Mouse (Mus musculus) thymus, postnatal 0 days (tissue): ENCODE measurements around the gene Mettl1. TPM values are rescaled to one million over a fixed set of nuclear protein-coding genes. Genes with fewer than 3 reads are reported as not detected.
A peak's percentile ranks its signal among the peaks of the same experiment; 100 is the strongest.

ENCODE experiments used
- DNase-seq: peaks from one replicate; pipeline ENCODE4 v3.0.0-alpha.2; 2015; ENCODE audit warnings: low spot score
- polyA plus RNA-seq: library from polyadenylated mRNA; unstranded; fragments of >200 nt; fragmentation: Nextera tagmentation; extraction: Ambion mirVana; gene quantifications from 2 replicates; pipeline ENCODE4 v1.2.1, GENCODE M21; 2015

The Mettl1 gene
- 24.7 and 25.5 TPM in 2 replicates for polyA plus RNA-seq

DNA sequence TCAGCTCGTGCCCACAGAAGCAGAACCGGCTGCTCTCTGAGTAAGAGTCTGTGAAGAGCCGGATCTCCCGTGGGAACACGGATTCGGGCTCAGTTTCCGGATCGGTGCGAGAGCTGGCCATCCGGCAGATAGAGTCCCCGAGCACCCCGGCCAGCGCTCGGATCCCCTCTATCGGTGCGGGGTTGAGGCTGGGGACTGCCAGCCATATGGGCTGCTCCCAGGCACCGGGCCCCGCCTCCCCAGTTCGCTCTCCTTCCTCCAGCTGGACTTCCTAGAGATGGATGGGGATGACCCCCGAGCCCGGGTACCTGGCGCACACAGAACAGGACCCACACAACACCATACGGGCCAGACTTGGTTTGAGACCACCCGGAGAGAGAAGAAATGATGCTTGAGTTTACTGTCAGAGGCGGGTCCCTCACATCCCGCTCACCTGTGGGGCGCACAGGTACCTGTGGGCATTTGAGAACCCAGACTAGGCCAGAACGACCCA, at the start of gene Mettl1, which contains the start of gene Eef1akmt3:
Gene Mettl1, plus strand, starts transcription at position 141 of the 493 bp plus-strand sequence.
Gene Eef1akmt3, minus strand, starts transcription at position 240 of the 493 bp plus-strand sequence.
- no peak for DNase-seq

GRCm38 (mm10) chr10:126991676-126992075, 49.5 kb upstream of the Mettl1 start:
- DNase-seq: no peak

DNA sequence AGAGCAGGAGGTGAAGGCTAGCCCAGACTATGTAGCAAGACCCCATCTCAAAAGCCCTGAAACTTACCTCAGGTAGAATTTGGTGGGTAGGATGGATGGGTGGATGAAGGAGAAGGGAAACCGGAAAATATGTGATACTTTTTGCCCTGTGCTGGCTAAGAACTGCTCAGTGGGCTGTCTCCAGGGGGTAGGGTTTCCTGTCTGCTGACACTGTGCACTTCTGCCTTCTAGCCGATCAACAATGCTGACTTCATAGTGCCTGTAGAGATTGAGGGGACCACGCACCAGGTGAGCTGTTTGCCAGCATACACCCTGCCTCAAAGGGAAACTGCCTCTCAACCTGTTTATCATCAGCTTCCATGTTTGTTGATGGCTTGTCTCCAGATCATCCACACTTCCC, 47.6 kb upstream of the Mettl1 start:
- DNase-seq: no peak

- no peak for DNase-seq
Observed at GRCm38 (mm10) chr10:126997340-126998113, 43.7 kb upstream of the Mettl1 start.

- DNase-seq: no peak
Observed at GRCm38 (mm10) chr10:127000529-127000928, 40.7 kb upstream of the Mettl1 start, which contains the start of gene Avil. TSS of gene Avil (plus strand) at chr10:127000709.

GRCm38 (mm10) chr10:127001297-127001696, 39.9 kb upstream of the Mettl1 start:
- DNase-seq: no peak

GRCm38 (mm10) chr10:127002056-127002455, 39.2 kb upstream of the Mettl1 start:
- DNase-seq: no peak

- no peak for DNase-seq
Observed at GRCm38 (mm10) chr10:127002765-127003164, 38.4 kb upstream of the Mettl1 start.

GRCm38 (mm10) chr10:127003334-127003733, 37.9 kb upstream of the Mettl1 start:
- no peak for DNase-seq

DNA sequence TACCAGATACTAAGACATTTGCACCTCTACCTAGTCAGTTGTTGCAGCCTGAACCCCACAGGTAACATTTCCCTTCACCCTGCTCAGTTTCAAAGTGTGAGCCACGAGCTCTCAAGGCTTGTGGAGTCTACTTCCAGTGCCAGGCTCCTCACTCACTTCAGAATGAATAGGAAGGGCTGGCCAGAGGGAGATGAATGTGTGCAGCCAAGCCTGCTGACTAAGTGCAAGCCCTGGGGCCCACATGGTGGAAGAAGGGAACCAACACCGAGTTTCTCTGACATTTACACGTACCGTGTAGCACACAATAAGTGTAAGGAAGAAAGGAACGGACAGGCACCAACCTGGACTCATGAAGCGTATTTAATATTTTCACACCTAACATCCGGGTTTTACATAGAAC, 37.4 kb upstream of the Mettl1 start:
- DNase-seq: no peak

DNA sequence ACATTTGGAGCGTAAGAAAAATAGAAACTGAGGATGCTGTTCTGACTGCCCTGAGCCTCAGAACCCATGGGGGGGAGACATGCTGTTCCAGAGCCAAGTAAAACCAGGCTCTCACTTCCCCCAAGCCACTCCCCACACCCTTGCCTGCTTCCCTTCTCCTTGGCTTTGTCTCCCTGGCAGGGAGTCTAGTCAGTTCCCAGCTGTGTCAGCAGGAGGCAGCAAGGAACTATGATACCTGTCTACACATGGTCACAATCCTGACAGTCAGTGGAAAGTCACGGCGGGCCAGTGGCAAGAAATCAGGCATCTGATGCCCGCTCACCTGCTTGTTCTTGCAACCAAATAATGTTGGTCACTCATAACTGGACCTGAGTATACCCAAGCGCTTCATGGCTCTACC, 24.7 kb upstream of the Mettl1 start:
- no peak for DNase-seq

GRCm38 (mm10) chr10:127017071-127017470, 24.1 kb upstream of the Mettl1 start:
- no peak for DNase-seq

GRCm38 (mm10) chr10:127018422-127018821, 22.8 kb upstream of the Mettl1 start:
- DNase-seq: no peak

GRCm38 (mm10) chr10:127030336-127031296, 10.6 kb upstream of the Mettl1 start, which contains the start of gene Tsfm:
TSS of gene Tsfm (minus strand) at chr10:127030840.
- peak; percentile 90 for DNase-seq

- DNase-seq: no peak
Observed at GRCm38 (mm10) chr10:127033301-127033741, 7.9 kb upstream of the Mettl1 start.

GRCm38 (mm10) chr10:127036273-127036672, 4.9 kb upstream of the Mettl1 start:
- no peak for DNase-seq

- no peak for DNase-seq
Observed at GRCm38 (mm10) chr10:127037641-127038040, 3.6 kb upstream of the Mettl1 start.

DNA sequence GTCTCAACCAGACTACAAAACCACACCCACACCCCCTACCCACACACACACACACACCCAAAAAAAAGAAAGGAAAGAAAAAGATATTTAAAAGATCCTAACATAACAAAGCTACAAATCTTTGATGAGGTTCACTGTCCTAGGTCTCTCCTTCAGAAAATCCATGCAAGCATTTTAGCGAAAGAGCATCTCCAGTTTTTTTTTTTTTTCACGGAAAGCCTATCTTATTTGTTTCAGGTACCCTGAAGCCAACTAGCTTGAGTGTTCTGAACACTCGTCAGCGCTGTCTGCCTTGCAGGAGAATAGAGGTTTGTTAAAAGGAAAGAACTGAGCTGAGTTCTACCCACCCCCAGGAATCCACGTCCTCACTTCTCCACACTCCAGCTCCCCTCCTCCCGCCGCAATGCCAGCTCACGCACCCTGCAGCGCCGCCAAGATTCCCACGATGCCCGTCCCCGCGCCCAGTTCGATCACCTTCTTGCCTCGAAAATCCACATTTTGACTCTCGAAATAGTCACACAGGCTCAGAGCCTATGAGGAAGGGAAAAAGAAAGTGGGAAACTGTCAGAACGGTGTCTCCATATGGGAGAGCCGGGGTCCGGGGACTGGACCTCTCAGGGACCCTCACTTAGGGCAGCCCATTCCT, 522 bp upstream of the Mettl1 start:
- no peak for DNase-seq

GRCm38 (mm10) chr10:127041774-127042338, 642 bp downstream of the Mettl1 start:
- peak; percentile 86 for DNase-seq

- DNase-seq: no peak
Observed at GRCm38 (mm10) chr10:127042468-127043115, 1.4 kb downstream of the Mettl1 start.
